Mouse (Mus musculus) cortical plate, adult 2 months (tissue): ENCODE data around the gene L3mbtl3. TPM values are rescaled to one million over a fixed set of nuclear protein-coding genes. Genes with fewer than 3 reads are reported as not detected.

Experiments used
- H3K27ac ChIP-seq: fragments of 200-500 bp; 2 replicates; pipeline ENCODE4 v1.5.1; 2012; ENCODE audit warnings: low read length, control low read depth, inconsistent platforms; ENCODE audit not compliant: insufficient read depth
- H3K4me1 ChIP-seq: fragments of 200-500 bp; 2 replicates; pipeline ENCODE4 v1.6.1; 2011; ENCODE audit warnings: low read length; ENCODE audit not compliant: control insufficient read depth, insufficient read depth
- H3K4me3 ChIP-seq: fragments of 200-500 bp; 2 replicates; pipeline ENCODE4 v1.5.1; 2011; ENCODE audit warnings: mild to moderate bottlenecking, low read length, control low read depth; ENCODE audit not compliant: insufficient read depth
- CTCF ChIP-seq: fragments of 200-500 bp; IDR thresholded peaks from 2 replicates; pipeline ENCODE4 v1.5.1; 2011; ENCODE audit warnings: mild to moderate bottlenecking, control low read depth, low read length; ENCODE audit not compliant: insufficient read depth; ENCODE audit errors: extremely low read depth
- POLR2A ChIP-seq: fragments of 200-500 bp; IDR thresholded peaks from 2 replicates; pipeline ENCODE4 v1.6.1; 2011; ENCODE audit warnings: mild to moderate bottlenecking, low read length, control low read depth; ENCODE audit not compliant: insufficient read depth; ENCODE audit errors: extremely low read depth
- polyA plus RNA-seq: library from polyadenylated mRNA; depleted of rRNA; stranded (reverse); fragments of >200 nt; gene quantifications from 2 replicates; pipeline ENCODE4 v1.2.3, GENCODE M21; 2012

Gene L3mbtl3
- polyA plus RNA-seq, 1 experiment, result 15.6 TPM

DNA sequence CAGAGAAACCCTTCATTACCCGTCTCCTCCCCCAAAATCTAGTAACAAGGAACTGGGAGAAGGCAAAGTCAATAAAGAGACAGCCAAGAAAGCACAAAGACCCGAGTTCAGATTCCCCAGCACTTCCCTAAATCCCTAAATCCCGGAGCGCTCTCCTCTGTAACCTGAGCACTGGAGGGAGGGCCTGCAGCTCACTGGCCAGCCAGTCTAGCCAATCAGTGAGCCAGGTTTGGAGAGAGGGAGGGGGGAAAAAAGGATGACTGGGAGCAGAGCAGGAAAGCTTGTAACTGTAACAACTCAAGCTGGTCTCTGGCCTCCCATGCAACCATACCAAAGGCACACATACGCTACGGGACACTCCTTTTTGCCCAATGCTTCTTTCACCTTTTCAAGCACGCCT, 4.4 kb downstream of the L3mbtl3 start:
- Histone ChIP-seq H3K4me3 (no peak overlapping the region), H3K27ac (no peak overlapping the region)
- TF ChIP-seq POLR2A (no peak), CTCF (no peak)

DNA sequence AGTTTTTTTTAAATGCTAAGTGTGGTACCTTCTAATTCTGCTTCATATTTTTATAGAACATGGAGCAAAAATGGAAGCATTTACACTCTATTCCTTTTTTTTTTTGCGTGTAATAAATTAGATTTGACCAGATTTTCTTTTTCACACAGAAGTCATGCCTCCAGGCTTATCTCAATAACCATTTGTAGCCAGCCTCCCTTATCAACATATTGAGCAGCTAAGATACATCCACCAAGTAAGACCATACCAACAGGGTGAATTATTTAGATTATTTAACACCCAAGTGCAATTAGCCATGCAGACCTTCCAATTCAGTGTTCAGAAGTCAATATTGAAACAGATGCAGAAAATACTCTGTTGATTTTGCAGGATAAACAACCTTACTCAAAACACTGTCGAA, 10.8 kb downstream of the L3mbtl3 start:
- TF ChIP-seq CTCF (no peak), POLR2A (no peak)
- no peak overlapping the region for H3K27ac ChIP-seq

More for the DNA sequence above, 4.4 kb downstream of the L3mbtl3 start:
- no peaks in the 10 kb centered on the region for H3K4me1 ChIP-seq

DNA sequence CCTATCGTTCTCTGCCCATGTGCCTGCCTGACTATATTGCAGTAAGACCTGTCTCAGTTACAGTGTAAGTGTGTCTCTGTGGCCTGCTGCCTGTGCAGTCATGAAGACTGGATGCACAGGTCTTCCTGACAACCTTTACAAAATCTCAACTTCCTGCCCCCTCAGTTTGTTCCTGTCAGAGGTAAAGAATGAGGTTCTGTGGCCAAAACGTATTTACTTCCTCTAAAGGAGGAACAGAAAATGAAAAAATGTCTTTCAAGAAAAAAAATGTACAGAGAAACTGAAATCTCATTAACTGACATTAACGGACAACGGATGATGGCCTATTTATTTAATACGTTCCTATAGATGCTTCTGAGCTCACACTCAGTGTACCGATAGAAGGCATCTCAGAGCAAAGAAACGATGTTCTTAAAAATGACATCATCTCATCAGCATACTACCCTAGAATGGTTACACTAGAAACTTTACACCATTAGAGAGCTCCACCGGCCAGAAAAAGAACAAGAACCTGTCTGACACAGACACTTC, 11.4 kb downstream of the L3mbtl3 start:
- no peak overlapping the region for H3K27ac ChIP-seq
- TF ChIP-seq CTCF, result no peak
- TF ChIP-seq POLR2A, result no peak
- no peaks in the 10 kb centered on the region for H3K4me1 ChIP-seq
- H3K4me3 ChIP-seq, result no peak overlapping the region

More for the DNA sequence above, 10.8 kb downstream of the L3mbtl3 start:
- H3K4me3 ChIP-seq, result no peak overlapping the region
- H3K4me1 ChIP-seq, result no peaks in the 10 kb centered on the region

DNA sequence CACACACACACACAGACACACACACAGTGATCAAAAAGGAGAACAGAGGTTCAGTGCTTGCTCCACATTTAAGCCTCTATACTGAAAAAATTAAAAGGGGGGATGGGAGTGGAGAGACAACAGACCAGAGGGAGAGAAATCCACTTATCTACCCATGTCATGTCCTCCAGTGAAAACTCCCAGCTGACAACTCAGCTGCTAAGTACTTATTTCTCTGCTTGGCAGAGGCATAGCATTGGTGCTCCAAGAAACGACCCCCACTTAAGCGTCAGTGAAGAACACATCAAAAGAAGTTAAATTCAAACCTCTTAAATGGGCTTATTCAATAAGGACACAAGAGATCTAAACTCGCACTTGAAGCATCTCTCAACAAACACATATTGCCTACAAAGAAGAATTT, 12.2 kb downstream of the L3mbtl3 start:
- Histone ChIP-seq H3K4me1 (peaks cover 2% of the 10 kb centered on the region; the same call in 1 of the 2 replicates), H3K4me3 (no peak overlapping the region), H3K27ac (no peak overlapping the region)
- TF ChIP-seq CTCF (no peak), POLR2A (no peak)

DNA sequence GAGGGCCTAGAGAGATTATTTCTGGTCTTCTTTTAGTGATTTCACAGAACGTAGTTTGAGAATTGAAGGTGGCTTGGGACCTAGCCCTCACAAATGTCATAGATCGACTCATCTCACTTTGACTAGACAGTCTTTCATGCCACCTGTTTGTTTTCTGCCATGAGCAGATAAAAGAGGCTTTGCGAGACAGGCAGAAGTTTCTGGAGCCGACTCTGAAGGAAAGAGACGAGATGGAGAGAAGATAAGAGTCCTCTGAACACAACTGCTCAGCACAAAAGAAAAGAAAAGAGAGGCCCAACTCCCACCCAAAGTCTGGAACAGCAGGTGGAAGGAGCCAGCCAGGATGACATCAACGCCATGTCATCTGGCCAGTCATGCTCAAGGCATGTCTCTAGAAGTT, 17.0 kb downstream of the L3mbtl3 start:
- Histone ChIP-seq H3K27ac (no peak overlapping the region), H3K4me1 (peaks cover 2% of the 10 kb centered on the region; the same call in 1 of the 2 replicates), H3K4me3 (no peak overlapping the region)
- TF ChIP-seq CTCF (no peak), POLR2A (no peak)

DNA sequence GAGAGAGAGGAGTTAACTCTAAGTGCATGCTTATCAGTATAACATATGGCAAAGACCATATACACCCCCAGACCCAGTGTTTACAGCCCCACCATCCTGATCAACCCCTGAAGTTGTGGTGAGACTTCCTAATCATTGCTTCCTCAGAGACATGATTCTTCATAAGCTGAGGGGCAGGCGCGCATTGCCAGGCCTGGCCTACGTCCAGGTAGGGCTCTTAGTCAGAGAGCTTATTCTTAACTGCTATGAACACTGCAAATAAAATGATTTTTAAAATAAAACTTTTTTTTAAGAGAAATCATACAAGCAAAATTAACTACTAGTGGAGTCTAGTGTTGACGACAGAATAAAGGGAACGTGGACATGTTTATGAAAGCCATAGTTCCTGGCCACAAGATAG, 17.5 kb downstream of the L3mbtl3 start:
- Histone ChIP-seq H3K4me3 (no peak overlapping the region), H3K4me1 (peaks cover 2% of the 10 kb centered on the region; the same call in 1 of the 2 replicates), H3K27ac (no peak overlapping the region)
- TF ChIP-seq POLR2A, result no peak
- TF ChIP-seq CTCF, result no peak

DNA sequence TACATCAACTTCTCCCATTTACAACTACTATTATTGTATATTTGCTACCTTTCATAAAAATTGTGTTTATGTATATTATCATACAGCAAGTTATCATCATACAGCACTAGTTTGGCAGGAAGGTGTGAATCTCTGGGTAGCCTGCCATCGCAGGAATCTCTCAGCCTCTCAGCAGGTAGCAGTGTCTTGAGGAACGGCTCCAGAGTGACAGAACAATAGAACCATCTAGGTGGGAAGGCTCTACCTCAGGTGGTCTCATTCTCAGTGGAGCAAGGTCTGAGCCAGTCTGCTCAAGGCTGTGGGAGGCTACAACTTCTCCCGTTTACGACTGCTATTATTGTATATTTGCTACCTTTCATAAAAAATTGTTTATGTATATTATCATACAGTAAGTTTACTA, 22.0 kb downstream of the L3mbtl3 start:
- TF ChIP-seq POLR2A (no peak), CTCF (no peak)
- H3K27ac ChIP-seq, result no peak overlapping the region
- no peak overlapping the region for H3K4me3 ChIP-seq
- no peaks in the 10 kb centered on the region; the same call in 1 of the 2 replicates for H3K4me1 ChIP-seq

DNA sequence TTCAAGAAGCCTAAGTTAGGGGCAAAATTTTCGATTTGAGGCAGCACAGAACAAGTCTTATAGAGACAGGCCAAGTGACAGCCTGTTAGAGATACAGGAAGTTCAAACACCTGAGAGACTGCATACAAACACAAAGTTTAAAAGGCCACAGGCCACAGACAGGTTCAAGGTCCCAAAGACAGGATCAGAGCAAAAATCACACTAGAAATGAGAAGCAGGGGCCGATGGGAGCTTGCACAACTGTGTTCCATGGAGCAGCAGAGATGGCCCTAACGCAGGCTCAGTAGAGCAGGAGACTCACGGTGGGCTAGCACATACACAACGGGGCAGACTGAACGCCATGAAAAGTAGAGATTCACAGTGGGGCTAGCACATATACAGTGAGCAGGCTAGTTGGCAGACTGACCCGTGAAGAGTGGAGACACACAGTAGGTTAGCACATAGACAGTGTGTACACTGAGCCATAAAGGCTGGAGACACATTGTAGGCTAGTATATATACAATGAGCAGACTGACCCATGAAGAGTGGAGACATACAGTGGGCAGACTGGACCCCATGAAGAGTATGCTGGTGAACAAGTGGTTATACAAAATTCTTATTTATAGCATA, 24.5 kb downstream of the L3mbtl3 start:
- Histone ChIP-seq H3K4me1 (no peaks in the 10 kb centered on the region), H3K4me3 (no peak overlapping the region), H3K27ac (no peak overlapping the region)
- no peak for TF ChIP-seq CTCF
- no peak for TF ChIP-seq POLR2A

DNA sequence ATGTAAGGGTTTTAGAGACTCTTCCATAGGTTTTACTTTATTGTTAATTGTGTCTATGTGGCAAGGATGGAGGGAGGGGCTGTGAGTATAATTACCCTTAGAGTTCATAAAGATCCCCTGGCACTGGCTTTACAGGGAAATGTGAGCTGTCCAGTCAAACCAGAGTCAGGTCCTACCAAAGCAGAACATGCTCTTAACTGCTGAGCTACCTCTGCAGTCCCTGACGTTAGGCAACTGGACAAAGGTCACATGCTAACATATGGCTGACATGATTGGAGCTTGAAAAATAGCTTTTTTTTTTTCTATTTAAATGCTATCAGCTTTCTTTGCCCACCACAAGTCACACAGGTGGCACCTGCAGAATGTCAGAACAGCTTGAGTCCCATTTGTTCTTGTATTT, 25.6 kb downstream of the L3mbtl3 start:
- no peak overlapping the region for H3K27ac ChIP-seq
- no peaks in the 10 kb centered on the region for H3K4me1 ChIP-seq
- H3K4me3 ChIP-seq, result no peak overlapping the region
- TF ChIP-seq POLR2A (no peak), CTCF (no peak)

DNA sequence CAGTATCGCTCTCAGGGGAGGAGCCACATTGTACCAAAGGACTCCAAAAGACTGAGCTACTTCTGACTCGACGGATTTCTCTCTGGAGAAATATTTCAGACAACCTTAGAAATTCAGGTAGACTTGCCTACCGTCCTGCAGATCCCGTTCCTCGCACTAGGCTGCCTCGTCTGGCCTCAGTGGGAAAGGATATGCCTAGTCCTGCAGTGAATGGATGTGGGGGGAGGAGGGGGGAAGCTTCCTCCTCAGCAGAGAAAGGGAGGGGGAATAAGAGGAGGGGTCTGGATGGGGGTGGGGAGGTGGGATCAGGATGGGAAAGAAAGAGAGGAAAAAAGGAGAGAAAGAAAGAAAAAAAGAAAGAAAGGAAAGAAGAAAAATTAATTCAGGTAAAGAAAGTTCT, 28.2 kb downstream of the L3mbtl3 start:
- no peak for TF ChIP-seq CTCF
- no peak for TF ChIP-seq POLR2A
- H3K27ac ChIP-seq, result no peak overlapping the region
- no peak overlapping the region for H3K4me3 ChIP-seq
- H3K4me1 ChIP-seq, result no peaks in the 10 kb centered on the region
